Mouse (Mus musculus): ENCODE results near the gene Mov10. TPM values are rescaled to one million over a fixed set of nuclear protein-coding genes. Genes with fewer than 3 reads are reported as not detected.

Mov10 gene
- polyA plus RNA-seq, 1 experiment from 2014 or later: 9.1 TPM

DNA sequence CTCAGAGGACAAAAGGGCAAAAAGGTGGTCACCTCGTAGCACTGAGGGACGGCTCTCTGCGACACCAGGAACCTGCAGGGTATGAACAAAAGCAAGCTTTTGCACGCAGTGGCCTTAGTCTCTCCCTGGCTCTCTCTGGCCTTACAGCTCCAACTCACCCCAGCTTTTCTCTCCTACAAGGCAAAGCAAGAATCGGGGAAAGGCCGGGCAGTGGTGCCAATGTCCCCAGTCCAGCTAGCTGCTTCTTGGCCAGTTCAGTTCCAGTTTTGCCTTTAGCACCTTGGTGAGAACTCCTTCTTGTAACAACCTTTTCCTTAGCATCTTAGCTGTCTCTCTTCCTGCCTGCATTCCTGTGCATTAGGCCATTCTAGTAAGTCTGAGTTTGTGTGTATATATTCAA lies 16.9 kb downstream of the Mov10 start:
- Histone ChIP-seq H3K36me3 (no peaks in the 10 kb centered on the region), H3K27ac (replicated peaks) (no peak overlapping the region), H3K4me2 (no peak overlapping the region), H3K9ac (no peak overlapping the region), H3K4me1 (replicated peaks) (no peaks in the 10 kb centered on the region), H3K4me3 (no peak overlapping the region), H3K27me3 (no peaks in the 10 kb centered on the region), H3K9me3 (no peaks in the 10 kb centered on the region)
- ATAC-seq (ENCODE audit: low FRiP score, low read depth): no peak
- WGBS: 89% methylated on average over 6 of the region's 6 CpGs

GRCm38 (mm10) chr3:104800681-104801080 lies 17.7 kb downstream of the Mov10 start:
- no peak for ATAC-seq (ENCODE audit: low FRiP score, low read depth)
- Histone ChIP-seq H3K36me3 (0 out of 2 replicates have a peak, but pooled peaks cover 3% of the 10 kb centered on the region), H3K27ac (replicated peaks) (no peak overlapping the region), H3K4me2 (no peak overlapping the region), H3K27me3 (no peaks in the 10 kb centered on the region), H3K9me3 (no peaks in the 10 kb centered on the region), H3K4me3 (no peak overlapping the region), H3K4me1 (replicated peaks) (peaks cover 4% of the 10 kb centered on the region; the same call in 1 of the 2 replicates), H3K9ac (no peak overlapping the region)
- WGBS: 96% methylated on average over 11 of the region's 11 CpGs

DNA sequence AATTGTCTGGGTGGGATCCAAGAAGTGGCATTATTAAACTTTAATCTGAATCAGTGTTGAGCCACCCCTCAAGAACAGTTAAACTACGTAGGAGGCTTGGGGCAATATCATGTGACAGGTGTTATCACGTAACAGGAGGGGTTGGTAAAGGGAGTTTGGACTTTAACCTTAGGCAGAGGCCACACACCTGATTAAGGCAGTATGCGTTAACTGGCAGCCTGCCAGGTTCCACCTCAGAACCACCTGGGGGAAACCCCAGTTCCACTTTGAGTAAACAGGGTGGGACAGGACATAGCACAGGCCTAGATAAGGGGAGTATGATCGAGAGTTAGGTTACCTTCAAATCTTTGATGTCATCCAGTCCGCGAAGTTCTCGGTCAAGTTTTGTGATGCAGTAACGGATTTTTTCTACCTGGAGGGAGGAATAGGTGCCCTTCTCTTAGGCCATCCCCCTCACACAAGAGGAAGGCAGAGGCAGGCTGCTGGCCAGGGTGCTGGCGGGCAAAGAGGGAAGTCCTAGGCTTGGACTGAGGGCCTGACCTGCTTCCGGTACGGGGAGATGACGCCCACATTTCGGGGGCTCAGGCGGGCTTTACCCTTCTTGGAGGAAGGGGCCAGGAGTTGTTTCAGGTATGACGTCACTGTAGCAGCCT lies 21.8 kb downstream of the Mov10 start:
- no peak overlapping the region for H3K4me3 ChIP-seq
- H3K36me3 ChIP-seq: 0 out of 2 replicates have a peak, but pooled peaks cover 7% of the 10 kb centered on the region
- peaks cover 28% of the 10 kb centered on the region; the same call in 1 of the 2 replicates for H3K4me1 ChIP-seq (replicated peaks)
- no peak overlapping the region for H3K9ac ChIP-seq
- WGBS: 87% methylated on average over 15 of the region's 15 CpGs
- no peak overlapping the region for H3K27ac ChIP-seq (replicated peaks)
- H3K9me3 ChIP-seq: no peaks in the 10 kb centered on the region
- H3K27me3 ChIP-seq: no peaks in the 10 kb centered on the region
- ATAC-seq (ENCODE audit: low FRiP score, low read depth): no peak
- no peak overlapping the region for H3K4me2 ChIP-seq

GRCm38 (mm10) chr3:104795661-104796340 lies 22.6 kb downstream of the Mov10 start:
- 0 out of 2 replicates have a peak overlapping the region, but pooled peaks have one; percentile 15 for H3K27ac ChIP-seq (replicated peaks)
- 0 out of 2 replicates have a peak, but pooled peaks cover 7% of the 10 kb centered on the region for H3K36me3 ChIP-seq
- H3K9ac ChIP-seq: no peak overlapping the region
- no peak overlapping the region for H3K4me2 ChIP-seq
- ATAC-seq (ENCODE audit: low FRiP score, low read depth): no peak
- 71% methylated on average over 15 of the region's 15 CpGs for WGBS
- no peaks in the 10 kb centered on the region for H3K27me3 ChIP-seq
- H3K4me3 ChIP-seq: no peak overlapping the region
- H3K4me1 ChIP-seq (replicated peaks): peaks cover 28% of the 10 kb centered on the region
- H3K9me3 ChIP-seq: no peaks in the 10 kb centered on the region

DNA sequence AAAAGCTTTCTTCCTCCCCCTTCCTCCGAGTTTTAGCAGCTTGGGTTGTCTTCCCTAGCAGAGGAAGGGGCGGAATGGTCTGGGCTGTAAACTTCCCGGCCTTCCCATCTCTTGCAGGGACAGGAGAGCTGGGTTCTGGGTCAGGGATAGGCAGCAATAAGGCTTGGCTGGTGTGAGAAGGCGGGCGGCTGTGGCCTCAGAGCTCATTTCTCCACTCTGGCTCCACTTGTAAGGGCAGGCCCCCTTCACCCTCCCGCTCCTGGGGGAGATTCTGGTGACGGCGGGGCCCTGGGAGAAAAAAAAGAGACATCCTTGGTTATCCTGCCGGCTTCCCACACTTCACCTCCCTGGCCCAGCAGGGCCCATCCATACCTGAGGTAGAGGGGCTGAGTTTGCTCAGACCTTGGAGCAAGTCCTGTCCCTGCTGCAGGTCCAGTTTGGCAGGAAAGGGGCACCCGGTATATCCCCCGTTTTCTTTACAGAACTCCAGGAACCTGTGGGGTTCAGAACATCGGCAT lies 23.4 kb downstream of the Mov10 start:
- Histone ChIP-seq H3K4me2 (no peak overlapping the region), H3K9me3 (no peaks in the 10 kb centered on the region), H3K36me3 (0 out of 2 replicates have a peak, but pooled peaks cover 7% of the 10 kb centered on the region), H3K27me3 (0 out of 2 replicates have a peak, but pooled peaks cover 3% of the 10 kb centered on the region), H3K4me3 (no peak overlapping the region), H3K27ac (replicated peaks) (peak overlapping the region; percentile 34; the same call in 1 of the 2 replicates), H3K4me1 (replicated peaks) (peaks cover 35% of the 10 kb centered on the region), H3K9ac (no peak overlapping the region)
- WGBS: 77% methylated on average over 12 of the region's 12 CpGs
- no peak for ATAC-seq (ENCODE audit: low FRiP score, low read depth)

- peak; percentile 90 for ATAC-seq (ENCODE audit: low FRiP score, low read depth)
- Histone ChIP-seq H3K27me3 (0 out of 2 replicates have a peak, but pooled peaks cover 4% of the 10 kb centered on the region), H3K4me2 (no peak overlapping the region), H3K9ac (no peak overlapping the region), H3K9me3 (no peaks in the 10 kb centered on the region), H3K4me3 (no peak overlapping the region), H3K36me3 (0 out of 2 replicates have a peak, but pooled peaks cover 7% of the 10 kb centered on the region), H3K27ac (replicated peaks) (peak overlapping the region; percentile 57), H3K4me1 (replicated peaks) (peaks cover 43% of the 10 kb centered on the region)
- 51% methylated on average over 20 of the region's 20 CpGs for WGBS
Measured at GRCm38 (mm10) chr3:104793871-104794828, 24.2 kb downstream of the Mov10 start.

DNA sequence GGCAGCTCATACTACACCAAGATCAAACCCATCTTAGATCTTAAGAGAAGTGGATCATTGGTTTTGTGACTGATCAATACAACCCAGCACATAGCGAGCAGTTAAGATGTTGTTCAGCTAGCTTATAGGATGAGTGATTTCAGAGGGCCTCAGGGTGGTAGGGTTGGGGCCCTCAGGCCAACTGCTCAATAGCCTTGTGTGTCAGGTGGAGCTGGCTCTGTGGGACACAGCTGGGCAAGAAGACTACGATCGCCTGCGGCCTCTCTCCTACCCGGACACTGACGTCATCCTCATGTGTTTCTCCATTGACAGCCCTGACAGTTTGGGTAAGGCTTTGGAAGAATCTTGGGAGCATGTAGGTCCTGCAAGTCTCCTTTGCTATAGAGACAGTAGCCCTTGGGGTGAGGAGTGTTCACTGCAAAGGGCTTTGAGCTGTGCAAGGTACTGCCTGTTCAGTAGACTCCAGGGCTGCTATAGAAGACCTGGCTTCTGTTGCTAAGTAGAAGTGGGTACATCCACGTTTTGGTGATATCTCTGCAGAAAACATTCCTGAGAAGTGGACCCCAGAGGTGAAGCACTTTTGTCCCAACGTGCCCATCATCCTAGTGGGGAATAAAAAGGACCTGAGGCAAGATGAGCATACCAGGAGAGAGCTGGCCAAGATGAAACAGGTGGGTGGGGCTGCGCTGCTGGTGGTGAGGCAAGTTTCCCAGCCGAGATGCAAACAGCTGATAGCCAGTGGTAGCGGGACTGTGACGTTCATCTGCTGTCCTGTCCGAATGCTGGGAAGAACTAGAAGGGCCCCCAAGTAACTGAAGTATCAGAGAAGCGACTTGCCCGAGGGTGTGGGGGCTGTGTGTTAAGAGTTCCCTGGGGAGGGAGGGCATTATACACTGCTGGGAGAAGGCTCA lies 25.7 kb downstream of the Mov10 start:
- Histone ChIP-seq H3K4me1 (replicated peaks) (peaks cover 52% of the 10 kb centered on the region), H3K27me3 (peaks cover 4% of the 10 kb centered on the region; the same call in 1 of the 2 replicates), H3K4me3 (no peak overlapping the region), H3K4me2 (no peak overlapping the region), H3K9me3 (no peaks in the 10 kb centered on the region), H3K9ac (no peak overlapping the region), H3K27ac (replicated peaks) (no peak overlapping the region), H3K36me3 (0 out of 2 replicates have a peak, but pooled peaks cover 7% of the 10 kb centered on the region)
- ATAC-seq (ENCODE audit: low FRiP score, low read depth): no peak
- WGBS: 73% methylated on average over 15 of the region's 15 CpGs

DNA sequence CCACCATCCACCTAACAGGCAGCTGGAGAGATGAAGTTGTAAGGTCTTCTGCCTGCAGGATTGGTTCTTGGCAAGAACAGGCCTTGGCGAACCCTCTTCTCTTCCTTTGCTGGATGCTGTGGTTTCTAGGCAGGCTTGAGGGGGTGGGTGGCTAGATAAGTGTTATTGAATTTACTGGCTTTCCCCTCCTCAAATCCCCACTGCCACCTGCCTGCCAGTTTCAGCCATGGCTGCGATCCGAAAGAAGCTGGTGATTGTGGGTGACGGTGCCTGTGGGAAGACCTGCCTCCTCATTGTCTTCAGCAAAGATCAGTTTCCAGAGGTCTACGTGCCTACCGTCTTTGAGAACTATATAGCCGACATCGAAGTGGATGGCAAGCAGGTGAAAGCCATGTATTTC lies 26.7 kb downstream of the Mov10 start:
- H3K4me2 ChIP-seq: no peak overlapping the region
- H3K4me3 ChIP-seq: no peak overlapping the region
- peaks cover 4% of the 10 kb centered on the region; the same call in 1 of the 2 replicates for H3K27me3 ChIP-seq
- no peak overlapping the region for H3K9ac ChIP-seq
- peaks cover 52% of the 10 kb centered on the region for H3K4me1 ChIP-seq (replicated peaks)
- no peaks in the 10 kb centered on the region for H3K9me3 ChIP-seq
- no peak overlapping the region for H3K27ac ChIP-seq (replicated peaks)
- no peak for ATAC-seq (ENCODE audit: low FRiP score, low read depth)
- H3K36me3 ChIP-seq: 0 out of 2 replicates have a peak, but pooled peaks cover 7% of the 10 kb centered on the region
- WGBS: 93% methylated on average over 8 of the region's 8 CpGs

DNA sequence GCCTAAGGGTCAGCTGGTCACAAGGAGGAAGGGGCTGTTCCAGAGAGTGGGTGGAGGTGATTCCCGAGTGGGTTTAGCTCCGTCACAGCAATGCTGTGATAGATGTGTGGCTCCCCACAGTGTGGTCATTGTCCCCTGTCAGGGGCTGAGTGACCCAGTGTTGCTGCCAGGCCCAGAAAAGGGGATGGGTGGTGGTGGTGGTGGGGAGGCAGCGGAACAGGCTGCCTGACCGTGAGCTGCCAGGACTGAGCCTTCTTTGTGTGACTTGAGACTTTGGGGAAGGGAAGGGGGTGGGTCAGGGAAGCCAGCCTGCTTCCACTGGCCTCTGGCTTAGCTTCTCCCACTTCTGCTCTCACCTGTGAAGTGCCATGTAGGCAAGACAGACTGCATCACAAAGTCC lies 27.3 kb downstream of the Mov10 start:
- ATAC-seq (ENCODE audit: low FRiP score, low read depth): no peak
- H3K27ac ChIP-seq (replicated peaks): no peak overlapping the region

DNA sequence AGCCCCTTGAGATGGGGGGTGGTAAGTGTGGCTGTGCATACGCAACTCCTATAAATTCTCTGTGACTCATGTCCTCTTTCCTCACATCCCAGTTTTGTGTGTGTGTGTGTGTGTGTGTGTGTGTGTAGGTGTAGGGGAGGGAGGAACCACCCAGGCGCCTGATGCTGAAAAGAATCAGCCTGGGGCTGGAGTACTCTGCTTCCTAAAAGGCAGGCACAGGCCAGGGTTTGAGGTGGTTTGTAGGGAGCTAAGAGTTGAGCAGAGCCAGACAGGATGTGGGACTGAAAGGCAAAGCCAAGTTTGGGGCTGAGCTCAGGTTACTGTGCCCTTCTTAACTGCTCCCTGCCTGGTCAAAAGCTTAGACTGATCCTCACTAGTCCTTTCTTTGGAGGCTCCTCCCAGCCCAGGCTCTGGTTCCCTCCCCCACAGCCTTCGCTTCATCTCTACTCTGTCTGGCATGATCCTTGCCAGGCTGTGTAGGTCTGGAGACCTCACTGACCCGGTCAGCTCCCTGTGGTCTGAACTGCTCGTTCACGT lies 27.9 kb downstream of the Mov10 start:
- Histone ChIP-seq H3K4me2 (peak overlapping the region; percentile 96), H3K36me3 (0 out of 2 replicates have a peak, but pooled peaks cover 1% of the 10 kb centered on the region), H3K27me3 (peaks cover 6% of the 10 kb centered on the region), H3K9ac (no peak overlapping the region), H3K27ac (replicated peaks) (0 out of 2 replicates have a peak overlapping the region, but pooled peaks have one; percentile 13), H3K4me1 (replicated peaks) (peaks cover 46% of the 10 kb centered on the region), H3K9me3 (no peaks in the 10 kb centered on the region), H3K4me3 (peak overlapping the region; percentile 55)
- 26% methylated on average over 6 of the region's 6 CpGs for WGBS
- ATAC-seq (ENCODE audit: low FRiP score, low read depth): no peak

More for the DNA sequence above, 27.3 kb downstream of the Mov10 start:
- peaks cover 51% of the 10 kb centered on the region for H3K4me1 ChIP-seq (replicated peaks)
- 21% methylated on average over 4 of the region's 4 CpGs for WGBS
- no peaks in the 10 kb centered on the region for H3K9me3 ChIP-seq
- H3K4me2 ChIP-seq: peak overlapping the region; percentile 96
- H3K27me3 ChIP-seq: peaks cover 4% of the 10 kb centered on the region; the same call in 1 of the 2 replicates
- H3K9ac ChIP-seq: no peak overlapping the region
- peak overlapping the region; percentile 55 for H3K4me3 ChIP-seq
- 0 out of 2 replicates have a peak, but pooled peaks cover 7% of the 10 kb centered on the region for H3K36me3 ChIP-seq
